Mouse (Mus musculus): ENCODE results near the gene Lce3f.

Gene Lce3f

DNA sequence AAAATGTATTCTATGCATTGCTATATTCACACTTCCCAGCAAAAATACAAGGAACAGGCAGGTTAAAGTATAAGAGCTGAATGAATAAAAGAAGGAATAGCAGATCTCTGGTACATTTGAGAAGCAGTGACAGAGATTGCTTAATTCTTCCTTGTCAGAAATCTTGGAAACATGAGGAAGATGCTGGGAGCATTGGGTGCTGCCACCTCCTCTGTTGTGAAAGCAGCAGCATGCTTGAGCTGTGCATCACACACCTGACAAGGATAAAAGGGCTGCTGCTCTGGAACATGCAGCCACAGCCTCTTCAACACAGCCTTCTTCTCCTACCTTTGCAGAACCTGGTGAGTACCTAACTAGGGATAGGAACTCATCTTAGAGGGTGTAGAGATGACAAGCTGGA, at the start of gene Lce3f:
Gene Lce3f, plus strand, starts transcription at position 301 of the 400 bp plus-strand sequence.
- DNase-seq = no peak

GRCm38 (mm10) chr3:92944186-92944585, 47.8 kb upstream of the Lce3f start, which contains the start of gene Lce3c:
Gene Lce3c (plus strand): TSS chr3:92944486.
- no peak for DNase-seq

GRCm38 (mm10) chr3:92957090-92957489, 34.9 kb upstream of the Lce3f start, which contains the start of gene Lce3d:
Gene Lce3d (plus strand): TSS chr3:92957390.
- no peak for DNase-seq

- DNase-seq = no peak
Observed at GRCm38 (mm10) chr3:92966761-92967160, 25.3 kb upstream of the Lce3f start, which contains the start of gene Lce3e. Gene Lce3e (plus strand): TSS chr3:92967061.

- no peak for DNase-seq
Observed at GRCm38 (mm10) chr3:92978484-92978883, 13.5 kb upstream of the Lce3f start.

- peak; percentile 23 for DNase-seq
Observed at GRCm38 (mm10) chr3:92998691-92999090, 6.7 kb downstream of the Lce3f start.

DNA sequence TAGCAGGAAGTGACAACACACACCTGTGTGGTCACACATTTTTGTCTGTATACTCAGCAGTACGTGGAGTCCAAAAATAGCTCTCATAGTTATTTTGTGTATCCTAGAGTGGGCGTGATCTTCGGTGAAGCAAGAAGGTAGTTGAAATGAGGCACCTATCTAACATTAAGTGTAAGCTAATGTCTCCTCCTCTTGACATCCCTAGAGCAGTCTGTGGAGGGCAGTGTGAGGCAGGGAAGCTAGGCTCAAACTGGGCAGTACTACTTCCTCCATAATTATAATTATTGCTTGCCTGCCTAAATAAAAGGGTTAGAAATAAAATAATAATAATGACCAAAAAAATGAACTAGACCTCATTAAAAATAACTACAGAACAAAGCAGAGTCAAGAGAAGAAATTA, 8.6 kb downstream of the Lce3f start:
- no peak for DNase-seq

- DNase-seq = no peak
Observed at GRCm38 (mm10) chr3:93002843-93003242, 10.8 kb downstream of the Lce3f start.

DNA sequence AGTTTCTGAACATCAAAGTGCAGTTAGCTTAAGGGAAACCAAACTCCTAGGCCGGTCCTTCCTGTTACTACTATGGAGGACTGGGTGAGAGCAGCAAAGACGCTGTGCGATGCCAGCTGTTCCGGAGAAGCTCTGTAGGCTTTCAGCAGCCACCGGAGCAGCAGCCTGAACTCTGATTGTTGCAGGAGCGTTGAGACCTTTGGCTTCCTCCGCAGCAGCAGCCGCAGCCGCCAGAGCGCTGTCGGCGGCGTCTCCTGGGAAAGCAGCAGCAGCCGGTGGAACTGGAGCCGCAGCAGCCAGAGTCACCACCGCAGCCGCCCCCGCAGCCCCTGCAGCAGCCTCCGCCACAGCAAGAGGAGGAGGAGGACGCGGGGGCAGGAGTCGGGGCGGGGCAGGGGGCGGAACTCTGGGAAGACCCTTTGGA, 22.4 kb downstream of the Lce3f start:
- DNase-seq = no peak

GRCm38 (mm10) chr3:93014871-93015270, 22.8 kb downstream of the Lce3f start:
- DNase-seq = no peak

DNA sequence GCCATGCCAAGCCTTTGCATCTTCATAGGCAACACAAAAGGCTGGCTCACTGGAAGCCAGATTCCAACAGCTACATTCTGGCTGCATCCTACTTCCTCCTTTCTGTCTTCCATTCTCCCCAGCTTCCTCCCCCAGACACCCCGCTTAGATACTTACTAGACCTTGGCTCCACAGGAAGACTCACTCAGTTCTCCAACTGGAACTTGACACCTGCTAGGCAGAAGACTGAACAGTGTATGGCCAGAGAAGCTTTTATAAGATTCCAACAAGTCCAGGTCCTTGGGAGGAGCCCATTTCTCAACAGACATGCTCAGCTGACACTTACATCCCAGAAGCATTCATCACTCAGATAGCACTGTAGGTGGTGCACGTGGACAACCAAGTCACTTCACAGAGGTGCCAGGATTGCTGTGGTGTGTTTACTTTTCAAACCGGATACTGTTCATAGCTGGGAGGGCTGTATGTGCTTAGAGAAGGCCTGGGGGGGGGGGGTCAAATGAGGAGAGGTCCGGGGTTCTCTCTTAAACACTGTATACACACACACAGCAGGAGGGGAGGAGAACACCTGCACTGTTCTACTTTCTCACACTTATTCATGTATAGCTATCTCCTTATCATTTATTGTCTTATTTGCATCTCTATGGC, 23.6 kb downstream of the Lce3f start, which contains the start of gene Crct1:
Gene Crct1, minus strand, starts transcription at position 228 of the 645 bp plus-strand sequence.
- DNase-seq = no peak

DNA sequence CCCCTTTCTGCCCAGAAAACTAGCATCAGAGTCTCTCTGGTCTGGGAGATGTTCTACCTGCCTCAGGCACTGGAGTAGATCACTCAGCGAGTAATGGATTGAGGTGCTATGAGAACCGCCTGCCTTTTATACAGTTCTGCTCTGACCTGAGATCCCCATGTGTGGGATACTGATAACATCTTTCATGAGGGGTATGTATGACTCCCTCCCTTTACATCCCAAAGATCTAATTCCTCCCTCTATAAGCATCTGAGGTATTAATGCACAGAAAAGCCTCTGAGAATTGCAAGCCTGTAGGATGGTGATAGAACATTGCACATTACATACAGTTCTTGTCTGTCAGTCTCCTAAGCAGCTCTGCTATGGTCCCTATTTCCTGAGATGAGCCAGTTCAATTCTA, 26.9 kb downstream of the Lce3f start, which contains the start of gene Lce1m:
Gene Lce1m, minus strand, starts transcription at position 101 of the 400 bp plus-strand sequence.
- no peak for DNase-seq

DNA sequence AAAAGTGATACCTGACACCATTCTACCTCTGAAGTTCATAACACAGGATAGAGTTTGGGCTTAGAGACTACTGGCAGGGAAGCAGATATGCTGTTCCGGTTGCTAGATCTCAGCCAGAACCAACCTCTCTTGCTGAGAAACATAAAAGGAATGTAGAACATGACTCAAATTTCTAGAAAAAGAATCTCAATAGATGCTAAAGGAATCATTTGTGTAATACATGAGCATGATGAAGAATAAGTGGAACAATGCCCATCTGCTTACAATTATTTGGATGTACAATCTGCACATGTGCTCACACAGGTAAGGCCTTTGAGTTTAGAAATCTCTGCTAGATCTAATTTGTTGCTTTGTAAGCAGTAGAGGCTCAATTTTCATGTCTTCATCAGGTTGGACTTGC, 29.1 kb downstream of the Lce3f start:
- DNase-seq = no peak

- DNase-seq = no peak
Observed at GRCm38 (mm10) chr3:93023411-93024184, 31.6 kb downstream of the Lce3f start.

DNA sequence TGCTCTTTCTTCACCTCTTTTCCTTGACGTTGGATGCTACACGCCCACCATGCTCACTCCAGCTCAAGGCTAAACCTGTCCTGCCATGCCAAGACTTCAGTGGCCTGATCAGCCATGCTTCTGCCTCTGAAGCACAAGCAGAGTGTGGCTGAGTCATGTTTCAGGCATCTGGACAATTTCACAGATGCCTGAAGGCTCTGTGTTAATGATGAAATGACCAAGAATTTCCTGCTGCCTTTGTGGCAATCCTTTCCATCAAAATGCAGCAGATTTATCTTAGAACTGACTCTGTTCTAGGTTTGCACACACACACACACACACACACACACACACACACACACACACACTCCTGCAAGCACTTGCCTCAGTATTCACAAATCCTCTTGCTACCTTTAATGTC, 33.5 kb downstream of the Lce3f start:
- no peak for DNase-seq

DNA sequence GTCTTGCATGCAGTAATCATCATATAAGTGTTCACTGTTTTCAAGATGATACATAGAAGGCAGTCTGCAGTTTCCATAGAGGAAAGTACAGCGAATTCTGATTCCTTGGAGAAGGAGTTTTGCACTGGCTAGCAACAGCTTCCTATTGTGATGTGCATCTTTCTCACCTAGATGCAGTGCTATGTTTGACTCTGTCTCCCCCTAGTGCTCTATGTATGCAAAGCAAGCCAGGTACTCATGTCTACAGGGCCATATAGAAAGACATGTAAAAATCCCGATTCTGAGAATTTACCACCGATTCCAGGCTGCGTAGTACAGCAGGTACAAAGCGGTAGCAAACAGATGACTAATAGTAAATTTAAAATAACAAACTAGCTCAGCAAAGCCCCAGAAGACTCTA, 39.4 kb downstream of the Lce3f start:
- peak; percentile 14 for DNase-seq

All from cerebellum, adult 9-10 months (tissue).